Mouse (Mus musculus): ENCODE results near the gene Podn. TPM values are rescaled to one million over a fixed set of nuclear protein-coding genes. Genes with fewer than 3 reads are reported as not detected.

The Podn gene
- polyA plus RNA-seq, 1 experiment: 1.0 TPM

DNA sequence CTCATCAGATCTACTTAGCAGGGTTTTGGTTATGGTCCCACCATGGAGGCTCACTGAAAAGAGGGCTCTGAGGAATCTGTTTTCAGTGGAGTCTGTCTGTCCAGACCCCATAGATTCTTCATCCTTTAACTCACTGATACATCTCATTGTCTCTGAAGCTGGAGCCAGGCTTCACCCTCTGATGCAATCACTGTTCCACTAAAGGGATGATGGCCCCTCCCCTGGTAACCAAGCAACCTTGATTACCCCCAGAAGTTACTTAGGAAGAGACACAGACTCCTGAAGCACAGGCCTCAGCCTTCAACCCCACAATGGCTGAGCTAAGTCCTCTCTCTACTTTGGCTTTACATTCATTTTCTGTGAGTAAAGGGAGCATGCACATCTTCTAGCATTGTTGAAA is 126.5 kb downstream of the Podn start:
- no peaks in the 10 kb centered on the region; the same call in 1 of the 2 replicates for H3K4me1 ChIP-seq (ENCODE audit: control insufficient read depth, insufficient read depth, low read length)
- no peaks in the 10 kb centered on the region for H3K27me3 ChIP-seq (ENCODE audit: control insufficient read depth, insufficient read depth, low read length)
- no peak overlapping the region for H3K4me3 ChIP-seq (replicated peaks; ENCODE audit: insufficient read depth, low read depth, low read length)
- H3K27ac ChIP-seq (ENCODE audit: insufficient read depth, low read length): no peak overlapping the region
- TF ChIP-seq POLR2A (IDR thresholded peaks at IDR 0.05; ENCODE audit: borderline replicate concordance, insufficient read depth, low read length): no peak
- no peak for DNase-seq

DNA sequence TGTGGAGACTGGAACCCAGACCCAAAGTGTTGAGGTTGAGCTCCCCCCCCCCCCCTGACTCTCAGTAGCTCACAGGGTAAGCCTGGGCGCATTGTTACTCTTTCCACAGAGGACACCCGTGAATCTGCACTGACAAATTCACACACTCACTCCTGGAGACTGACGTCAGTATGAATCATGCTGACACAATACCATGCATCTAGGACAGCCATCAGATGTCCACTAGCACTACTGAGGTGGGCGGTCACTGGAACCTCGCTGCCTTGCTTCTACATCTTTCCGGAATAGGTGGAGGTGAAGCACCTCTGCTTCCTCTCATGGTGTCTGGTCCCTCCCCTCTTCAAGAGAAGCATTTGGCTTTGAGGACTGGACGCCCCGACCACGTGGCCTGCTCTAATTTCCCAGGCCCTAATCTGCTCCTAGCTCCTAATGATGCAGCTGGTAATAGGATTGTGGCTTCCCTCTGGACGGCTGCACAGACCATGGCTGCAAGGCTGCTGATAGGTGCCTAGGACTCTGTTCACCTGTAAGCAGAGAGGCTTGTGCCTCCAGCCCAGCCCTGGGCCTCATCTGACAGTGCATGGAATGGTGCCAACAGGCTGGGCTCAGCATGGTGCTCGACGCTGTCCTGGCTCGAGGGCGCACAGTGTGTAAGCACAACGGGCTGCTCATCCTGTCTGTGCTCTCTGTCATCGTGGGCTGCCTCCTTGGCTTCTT is 128.1 kb downstream of the Podn start, which contains the start of gene Slc1a7:
TSS of gene Slc1a7 (plus strand) at position 367 of the 717 bp plus-strand sequence.
- Histone ChIP-seq H3K4me3 (replicated peaks; ENCODE audit: insufficient read depth, low read depth, low read length) (no peak within 1 kb of the TSS), H3K27me3 (ENCODE audit: control insufficient read depth, insufficient read depth, low read length) (no peaks in the 10 kb centered on the region), H3K27ac (ENCODE audit: insufficient read depth, low read length) (no peak within 1 kb of the TSS), H3K4me1 (ENCODE audit: control insufficient read depth, insufficient read depth, low read length) (no peaks in the 10 kb centered on the region; the same call in 1 of the 2 replicates)
- 50% methylated on average over 16 of the region's 16 CpGs for WGBS
- TF ChIP-seq POLR2A (IDR thresholded peaks at IDR 0.05; ENCODE audit: borderline replicate concordance, insufficient read depth, low read length) (no peak), CTCF (IDR thresholded peaks at IDR 0.05; ENCODE audit: borderline replicate concordance, insufficient read depth, low read depth, low read length) (no peak)
- no peak for DNase-seq

DNA sequence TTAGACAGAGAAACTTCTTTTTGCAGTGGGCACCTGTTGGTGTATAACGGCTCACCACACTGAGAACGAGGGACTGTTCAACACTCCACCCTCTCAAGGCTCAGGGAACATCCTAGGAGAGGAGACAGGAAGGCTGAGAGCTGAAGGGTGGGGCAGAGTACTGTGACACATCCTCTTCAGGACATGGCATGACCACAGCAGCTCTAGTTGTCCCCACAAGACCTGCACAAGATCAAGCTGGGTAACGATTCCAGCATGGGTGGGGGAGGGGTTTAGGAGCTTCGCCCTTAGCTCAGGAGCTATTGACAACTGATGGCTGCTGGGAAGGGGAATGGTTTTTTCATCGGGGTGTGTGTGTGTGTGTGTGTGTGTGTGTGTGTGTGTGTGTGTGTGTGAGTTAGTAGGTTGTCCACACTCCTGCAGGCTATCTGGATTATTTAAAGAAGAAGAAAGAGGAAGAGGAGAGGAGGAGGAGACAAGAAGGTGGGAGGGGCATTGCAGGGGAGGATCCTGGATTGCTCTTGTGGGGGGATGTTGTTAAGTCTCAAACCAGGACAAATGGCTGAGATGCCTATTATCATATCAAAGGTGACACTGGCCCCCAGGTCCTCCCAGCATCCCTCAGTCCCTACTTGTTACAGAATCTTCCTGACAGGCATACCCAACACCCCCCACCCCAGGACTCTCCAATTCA is 129.7 kb downstream of the Podn start:
- TF ChIP-seq CTCF (IDR thresholded peaks at IDR 0.05; ENCODE audit: borderline replicate concordance, insufficient read depth, low read depth, low read length): no peak
- peaks cover 6% of the 10 kb centered on the region for H3K4me1 ChIP-seq (ENCODE audit: control insufficient read depth, insufficient read depth, low read length)
- DNase-seq: no peak
- H3K27ac ChIP-seq (ENCODE audit: insufficient read depth, low read length): no peak overlapping the region
- no peaks in the 10 kb centered on the region; the same call in 1 of the 2 replicates for H3K27me3 ChIP-seq (ENCODE audit: control insufficient read depth, insufficient read depth, low read length)
- WGBS: 77% methylated on average over 5 of the region's 5 CpGs
- H3K4me3 ChIP-seq (replicated peaks; ENCODE audit: insufficient read depth, low read depth, low read length): no peak overlapping the region

Other genes starting within 250 kb of the Podn start
- gene Magoh, start 216.7 kb downstream of the Podn start, polyA plus RNA-seq (2012; rRNA removed): 58.7 and 64.4 TPM in 2 replicates
- gene 0610037L13Rik, start 206.6 kb downstream of the Podn start, polyA plus RNA-seq (2012; rRNA removed): 129 and 137 TPM in 2 replicates
- gene Cpt2, start 172.8 kb downstream of the Podn start, polyA plus RNA-seq (2012; rRNA removed): 15.4 and 16.2 TPM in 2 replicates
- 0.10 TPM in 1 of 2 replicates, not detected in the other for gene Slc1a7, start 128.1 kb downstream of the Podn start, polyA plus RNA-seq (2012; rRNA removed)
- 223 and 224 TPM in 2 replicates for gene Scp2, start 48.6 kb upstream of the Podn start, polyA plus RNA-seq (2012; rRNA removed)
- 62.7 and 78.7 TPM in 2 replicates for gene Echdc2, start 69.0 kb upstream of the Podn start, polyA plus RNA-seq (2012; rRNA removed)
- gene Zyg11a, start 121.6 kb upstream of the Podn start, polyA plus RNA-seq (2012; rRNA removed): not detected in 2 replicates
- gene Zyg11b, start 204.7 kb upstream of the Podn start, polyA plus RNA-seq (2012; rRNA removed): 39.1 and 39.4 TPM in 2 replicates
- 15.9 and 16.8 TPM in 2 replicates for gene Coa7, start 231.7 kb upstream of the Podn start, polyA plus RNA-seq (2012; rRNA removed)

Measured in cerebellum, adult 2 months (tissue).